Mouse (Mus musculus) ovary, adult 2 months (tissue): ENCODE data around the gene Trp53bp1. TPM values are rescaled to one million over a fixed set of nuclear protein-coding genes. Genes with fewer than 3 reads are reported as not detected.

Experiments
- polyA plus RNA-seq: library from polyadenylated mRNA; depleted of rRNA; stranded (reverse); fragments of >200 nt; gene quantifications from 2 replicates; pipeline ENCODE4 v1.2.3, GENCODE M21; 2012; rRNA removed

Gene Trp53bp1
- polyA plus RNA-seq: 56.6 and 57.0 TPM in 2 replicates

GRCm38 (mm10) chr2:121271236-121271927, at the start of gene Trp53bp1:
Gene Trp53bp1 (minus strand): TSS chr2:121271407.

GRCm38 (mm10) chr2:121288901-121289729, 17.9 kb upstream of the Trp53bp1 start, which contains the start of gene Map1a:
Gene Map1a (plus strand): TSS chr2:121289600.

GRCm38 (mm10) chr2:121170980-121171742, 100.0 kb downstream of the Trp53bp1 start, which contains the start of gene Zscan29:
Gene Zscan29 (minus strand): TSS chr2:121171125.

GRCm38 (mm10) chr2:121170481-121170971, 100.7 kb downstream of the Trp53bp1 start, which contains the start of gene Tubgcp4:
Gene Tubgcp4 (plus strand): TSS chr2:121170654.

Other genes starting within 250 kb of the Trp53bp1 start
- gene Epb42, start 234.3 kb downstream of the Trp53bp1 start, polyA plus RNA-seq: 0.09 and 0.28 TPM in 2 replicates
- 0.05 TPM in 1 of 2 replicates, not detected in the other for gene Tgm5, start 185.6 kb downstream of the Trp53bp1 start, polyA plus RNA-seq
- gene Tgm7, start 161.6 kb downstream of the Trp53bp1 start, polyA plus RNA-seq: 0.12 TPM in 1 of 2 replicates, not detected in the other
- 3.1 and 8.3 TPM in 2 replicates for gene Adal, start 131.0 kb downstream of the Trp53bp1 start, polyA plus RNA-seq
- 14.1 and 18.8 TPM in 2 replicates for gene Lcmt2, start 130.8 kb downstream of the Trp53bp1 start, polyA plus RNA-seq
- gene Tubgcp4, start 100.8 kb downstream of the Trp53bp1 start, polyA plus RNA-seq: 33.2 and 35.6 TPM in 2 replicates
- gene Zscan29, start 100.3 kb downstream of the Trp53bp1 start, polyA plus RNA-seq: 2.4 and 3.1 TPM in 2 replicates
- gene Map1a, start 18.2 kb upstream of the Trp53bp1 start, polyA plus RNA-seq: 10.2 and 12.5 TPM in 2 replicates
- 25.1 and 26.8 TPM in 2 replicates for gene Ppip5k1, start 84.0 kb upstream of the Trp53bp1 start, polyA plus RNA-seq
- gene Ckmt1, start 86.3 kb upstream of the Trp53bp1 start, polyA plus RNA-seq: 16.1 and 24.9 TPM in 2 replicates
- 0.59 and 0.79 TPM in 2 replicates for gene Strc, start 115.8 kb upstream of the Trp53bp1 start, polyA plus RNA-seq
- gene Pdia3, start 142.4 kb upstream of the Trp53bp1 start, polyA plus RNA-seq: 2,081 and 3,481 TPM in 2 replicates
- 1.1 and 1.7 TPM in 2 replicates for gene Catsper2, start 142.4 kb upstream of the Trp53bp1 start, polyA plus RNA-seq
- gene Ell3, start 172.9 kb upstream of the Trp53bp1 start, polyA plus RNA-seq: 0.97 and 1.2 TPM in 2 replicates
- 278 and 415 TPM in 2 replicates for gene Serf2, start 177.8 kb upstream of the Trp53bp1 start, polyA plus RNA-seq
- gene Hypk, start 181.9 kb upstream of the Trp53bp1 start, polyA plus RNA-seq: 6.4 and 7.2 TPM in 2 replicates
- gene Serinc4, start 185.4 kb upstream of the Trp53bp1 start, polyA plus RNA-seq: 0.63 and 0.77 TPM in 2 replicates
- gene Mfap1b, start 202.7 kb upstream of the Trp53bp1 start, polyA plus RNA-seq: 1.2 and 1.6 TPM in 2 replicates
- 0.75 and 1.0 TPM in 2 replicates for gene Mfap1a, start 235.3 kb upstream of the Trp53bp1 start, polyA plus RNA-seq
- 2.4 and 3.5 TPM in 2 replicates for gene Wdr76, start 235.3 kb upstream of the Trp53bp1 start, polyA plus RNA-seq